9 mouse cellular contexts compared by ENCODE assay signal in the genomic region with DNA sequence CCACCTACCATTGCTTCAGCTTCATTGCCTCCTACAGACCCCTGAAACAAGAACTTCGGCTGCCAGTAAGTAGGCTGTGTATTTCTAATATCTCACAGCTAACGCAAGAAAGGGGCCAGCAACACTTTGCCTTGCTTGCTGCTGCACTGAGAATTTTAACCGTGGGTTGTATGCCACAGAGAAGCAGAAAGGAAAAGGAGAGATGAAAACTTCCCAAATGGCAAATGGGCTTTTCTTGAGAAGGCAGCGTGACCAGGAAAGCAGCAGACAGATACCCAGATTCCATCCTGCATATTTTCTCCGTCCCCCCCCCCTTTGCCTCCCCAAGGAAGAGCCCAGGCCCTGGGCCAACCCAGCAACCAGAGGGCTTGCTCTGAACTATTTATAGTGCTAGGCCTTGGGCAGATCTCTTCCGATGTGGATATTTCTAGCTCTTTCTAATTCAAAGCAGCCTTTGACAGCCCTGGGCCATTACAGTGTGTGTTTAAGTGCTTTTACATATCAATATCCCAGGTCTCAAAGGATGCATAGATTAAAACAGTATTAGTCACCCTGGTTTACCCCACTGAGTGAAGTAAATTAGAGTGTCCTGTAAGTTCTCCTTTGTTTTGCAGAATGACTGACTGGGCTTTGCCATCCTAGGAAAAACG.
A peak's percentile ranks its signal among the peaks of the same experiment; 100 is the strongest.
DNase-seq lines count a peak whose midpoint lies in the region; ATAC-seq lines count a peak whose summit lies in the region.
"Had no signal": no experiment of that assay in that cellular context is flagged by ENCODE, and none has a peak within 500 bp of the region (broad histone marks: within the 10 kb centered on the region; RNA-seq: fewer than 3 reads in every experiment).

No protein-coding gene starts in this region.

- no peak overlapping the region for H3K4me3 ChIP-seq in forebrain, embryonic 12.5 days (replicated peaks)
- no peak overlapping the region for H3K4me3 ChIP-seq in forebrain, embryonic 10.5 days
- no peak overlapping the region for H3K4me3 ChIP-seq in embryonic facial prominence, embryonic 14.5 days (ENCODE audit: low read depth, low read length)
- no peak overlapping the region for H3K4me3 ChIP-seq in midbrain, embryonic 14.5 days (replicated peaks; ENCODE audit: low read depth, low read length)
- H3K4me3 ChIP-seq: neural tube, embryonic 12.5 days had no signal

- H3K27me3 ChIP-seq in forebrain, embryonic 12.5 days: no peaks in the 10 kb centered on the region
- no peaks in the 10 kb centered on the region for H3K27me3 ChIP-seq in forebrain, embryonic 10.5 days (ENCODE audit: poor library complexity, severe bottlenecking)
- no peaks in the 10 kb centered on the region for H3K27me3 ChIP-seq in embryonic facial prominence, embryonic 14.5 days (replicated peaks; ENCODE audit: control insufficient read depth, insufficient read depth, low read length)
- no peaks in the 10 kb centered on the region for H3K27me3 ChIP-seq in midbrain, embryonic 14.5 days (ENCODE audit: control insufficient read depth, insufficient read depth, low read length)
- H3K27me3 ChIP-seq: neural tube, embryonic 12.5 days had no signal

- DNase-seq in forebrain, embryonic 10.5 days (ENCODE audit: extremely low spot score, low spot score): no peak
- DNase-seq in kidney, postnatal 10 days: peak; percentile 37
- DNase-seq in kidney, adult 18-20 months: no peak
- peak; percentile 78 for DNase-seq in embryonic facial prominence, embryonic 14.5 days (ENCODE audit: low spot score)
- peak; percentile 58 for DNase-seq in midbrain, embryonic 14.5 days
- DNase-seq in spleen, postnatal 36 days (ENCODE audit: low spot score in 2 of 2): no peak
- no peak for DNase-seq in thymus, postnatal 4 days

- no peak overlapping the region for H3K9ac ChIP-seq in forebrain, embryonic 12.5 days
- no peak overlapping the region for H3K9ac ChIP-seq in embryonic facial prominence, embryonic 14.5 days (ENCODE audit: low read depth, low read length)
- no peak overlapping the region for H3K9ac ChIP-seq in midbrain, embryonic 14.5 days (replicated peaks; ENCODE audit: low read length)
- H3K9ac ChIP-seq: neural tube, embryonic 12.5 days had no signal

- 0 out of 2 replicates have a peak, but pooled peaks have one; percentile 14 for ATAC-seq in forebrain, embryonic 12.5 days (ENCODE audit: low FRiP score)
- ATAC-seq in embryonic facial prominence, embryonic 14.5 days (ENCODE audit: low read depth): peak; percentile 63
- no peak; the same call in 1 of the 2 replicates for ATAC-seq in midbrain, embryonic 14.5 days (ENCODE audit: low FRiP score, low TSS enrichment)

- H3K27ac ChIP-seq in forebrain, embryonic 12.5 days: 0 out of 2 replicates have a peak overlapping the region, but pooled peaks have one; percentile 16
- H3K27ac ChIP-seq in forebrain, embryonic 10.5 days: no peak overlapping the region
- H3K27ac ChIP-seq in embryonic facial prominence, embryonic 14.5 days (replicated peaks; ENCODE audit: low read depth, low read length): peak overlapping the region; percentile 48
- H3K27ac ChIP-seq in midbrain, embryonic 14.5 days (replicated peaks; ENCODE audit: low read depth, low read length): peak overlapping the region; percentile 15
- H3K27ac ChIP-seq: neural tube, embryonic 12.5 days had no signal

- no peaks in the 10 kb centered on the region for H3K36me3 ChIP-seq in forebrain, embryonic 12.5 days (replicated peaks)
- no peaks in the 10 kb centered on the region for H3K36me3 ChIP-seq in forebrain, embryonic 10.5 days (replicated peaks)
- H3K36me3 ChIP-seq in embryonic facial prominence, embryonic 14.5 days (ENCODE audit: control insufficient read depth, insufficient read depth, low read length): no peaks in the 10 kb centered on the region
- no peaks in the 10 kb centered on the region for H3K36me3 ChIP-seq in midbrain, embryonic 14.5 days (ENCODE audit: control insufficient read depth, insufficient read depth, low read length)
- H3K36me3 ChIP-seq: neural tube, embryonic 12.5 days had no signal

- 59% methylated on average over 7 of the region's 7 CpGs for WGBS in forebrain, embryonic 12.5 days
- WGBS in forebrain, embryonic 10.5 days: 74% methylated on average over 7 of the region's 7 CpGs
- 33% methylated on average over 6 of the region's 7 CpGs for WGBS in embryonic facial prominence, embryonic 14.5 days
- 39% methylated on average over 7 of the region's 7 CpGs for WGBS in midbrain, embryonic 14.5 days

- H3K4me2 ChIP-seq in forebrain, embryonic 12.5 days: no peak overlapping the region
- H3K4me2 ChIP-seq in embryonic facial prominence, embryonic 14.5 days (ENCODE audit: low read depth, low read length): no peak overlapping the region
- no peak overlapping the region for H3K4me2 ChIP-seq in midbrain, embryonic 14.5 days (ENCODE audit: low read length)
- H3K4me2 ChIP-seq: neural tube, embryonic 12.5 days had no signal

- H3K9me3 ChIP-seq in forebrain, embryonic 12.5 days: no peaks in the 10 kb centered on the region
- H3K9me3 ChIP-seq in forebrain, embryonic 10.5 days: no peaks in the 10 kb centered on the region
- no peaks in the 10 kb centered on the region for H3K9me3 ChIP-seq in embryonic facial prominence, embryonic 14.5 days (ENCODE audit: control insufficient read depth, low read length)
- H3K9me3 ChIP-seq in midbrain, embryonic 14.5 days (ENCODE audit: control insufficient read depth, low read length): no peaks in the 10 kb centered on the region
- H3K9me3 ChIP-seq: neural tube, embryonic 12.5 days had no signal

- H3K4me1 ChIP-seq in forebrain, embryonic 12.5 days: peaks cover 9% of the 10 kb centered on the region
- peaks cover 5% of the 10 kb centered on the region; the same call in 1 of the 2 replicates for H3K4me1 ChIP-seq in forebrain, embryonic 10.5 days
- peaks cover 23% of the 10 kb centered on the region for H3K4me1 ChIP-seq in embryonic facial prominence, embryonic 14.5 days (ENCODE audit: control insufficient read depth, insufficient read depth, low read length)
- H3K4me1 ChIP-seq in midbrain, embryonic 14.5 days (ENCODE audit: control insufficient read depth, insufficient read depth, low read length): peaks cover 12% of the 10 kb centered on the region

Comparison
In these comparisons a context has a peak if more than half of its experiments do, and no peak if none do; other contexts are left out.
1. DNase-seq: peak in kidney, postnatal 10 days (single experiment), embryonic facial prominence, embryonic 14.5 days (single experiment) and midbrain, embryonic 14.5 days (single experiment); none in forebrain, embryonic 10.5 days (single experiment), kidney, adult 18-20 months (single experiment), spleen, postnatal 36 days (0 of 2) and thymus, postnatal 4 days (single experiment).